Mouse (Mus musculus) c-Kit-positive CD71-positive TER-119-negative erythroid progenitor cells, embryonic 14.5 days (primary cell): ENCODE measurements around the gene Slc1a2.
A peak's percentile ranks its signal among the peaks of the same experiment; 100 is the strongest.

Experiments
- DNase-seq: peaks from one replicate; pipeline ENCODE4 v3.0.0-alpha.2; 2013; ENCODE audit warnings: low read depth

The Slc1a2 gene

GRCm38 (mm10) chr2:102663865-102664264, 5.4 kb downstream of the Slc1a2 start:
- DNase-seq = no peak

- no peak for DNase-seq
Measured at GRCm38 (mm10) chr2:102667981-102668380, 9.5 kb downstream of the Slc1a2 start.

DNA sequence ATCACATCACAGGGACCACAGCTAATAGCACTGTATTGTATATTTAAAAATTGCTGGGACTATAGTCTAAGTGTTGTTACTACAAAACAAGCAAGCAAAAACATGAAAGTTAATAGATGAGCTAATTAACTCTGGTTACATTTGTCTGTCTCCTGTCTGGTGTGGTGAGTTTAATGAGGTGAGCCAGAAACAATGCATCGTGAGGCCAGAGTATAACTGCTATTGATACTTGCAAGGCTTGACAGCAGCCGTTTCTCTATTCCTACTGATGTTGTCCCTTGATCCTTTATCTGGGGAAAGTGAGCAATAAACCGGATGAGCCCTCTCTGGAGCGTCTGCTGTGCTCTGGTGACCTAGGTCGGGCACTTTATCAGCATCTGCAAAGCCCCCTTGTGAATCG, 11.1 kb downstream of the Slc1a2 start:
- no peak for DNase-seq

DNA sequence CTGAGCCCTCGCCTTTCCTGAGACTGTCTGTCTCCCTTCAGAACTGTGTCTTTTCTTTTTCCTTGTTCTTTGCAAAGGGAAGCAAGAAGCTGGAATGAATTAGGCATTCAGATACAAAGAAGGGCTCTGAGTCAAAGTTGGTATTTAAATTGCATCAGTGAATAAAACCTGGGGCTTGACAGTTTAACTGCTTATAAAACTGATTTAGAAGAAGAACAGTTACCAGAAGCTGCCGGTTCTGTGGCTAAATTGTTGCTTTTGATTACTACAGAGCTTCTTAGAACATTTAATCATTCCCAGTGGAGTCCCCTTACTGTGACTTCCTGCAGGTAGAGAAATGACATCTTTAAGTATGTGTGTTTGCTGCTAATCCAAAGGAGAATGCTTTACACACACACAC, 16.1 kb downstream of the Slc1a2 start:
- no peak for DNase-seq

- DNase-seq = peak; percentile 17
Measured at GRCm38 (mm10) chr2:102675275-102675674, 16.8 kb downstream of the Slc1a2 start.

DNA sequence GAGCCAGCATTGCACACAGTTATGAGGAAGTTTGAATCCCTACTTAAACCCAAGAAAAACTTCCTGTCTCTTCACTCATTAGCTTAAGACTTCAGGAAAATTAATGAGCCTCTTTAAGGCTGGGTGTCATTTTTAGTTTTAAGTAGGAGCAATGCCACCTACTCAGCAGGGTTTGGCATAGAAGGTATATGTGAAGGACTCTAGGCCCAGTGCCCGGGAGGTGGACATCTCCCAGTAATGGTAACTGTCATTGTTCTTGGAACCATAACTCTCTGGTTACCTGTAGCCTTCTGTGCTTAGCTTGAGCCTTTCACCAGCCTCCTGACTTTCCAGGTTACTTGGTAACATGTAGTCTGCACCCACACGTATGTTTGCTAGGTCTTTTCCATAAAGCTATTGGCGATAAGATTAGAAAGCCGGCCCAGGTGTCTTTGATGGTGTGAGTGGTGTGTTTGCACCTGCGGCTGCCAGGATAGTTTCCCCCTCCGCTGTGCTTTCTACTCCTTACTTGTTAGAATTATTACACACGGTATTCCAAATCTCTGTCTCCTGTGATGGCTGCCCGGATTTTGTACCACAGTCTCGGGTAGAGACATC, 18.4 kb downstream of the Slc1a2 start:
- DNase-seq = no peak

- DNase-seq = no peak
Measured at GRCm38 (mm10) chr2:102677400-102677799, 18.9 kb downstream of the Slc1a2 start.

GRCm38 (mm10) chr2:102681351-102681750, 22.9 kb downstream of the Slc1a2 start:
- DNase-seq = no peak

DNA sequence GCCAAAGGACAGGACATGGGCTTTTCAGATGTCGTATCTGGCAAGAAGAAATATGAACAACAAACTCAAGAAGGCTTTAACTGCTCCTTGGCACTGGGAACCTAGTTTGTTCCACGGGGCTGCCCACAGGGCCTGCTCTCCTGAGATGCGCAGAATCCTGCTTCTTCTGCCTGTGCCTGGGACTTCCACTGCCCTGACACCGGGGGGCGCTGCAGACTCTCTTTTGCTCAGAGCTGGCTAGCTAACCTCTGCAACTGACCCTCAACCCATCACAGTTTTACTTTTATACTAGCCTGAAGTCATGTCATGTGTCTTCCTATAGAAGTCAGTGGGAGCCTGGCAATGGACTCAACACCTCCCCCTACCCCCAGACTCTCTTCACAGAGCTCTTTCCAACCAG, 23.7 kb downstream of the Slc1a2 start:
- peak; percentile 6 for DNase-seq

GRCm38 (mm10) chr2:102685371-102686107, 27.1 kb downstream of the Slc1a2 start:
- DNase-seq = peak; percentile 7

- no peak for DNase-seq
Measured at GRCm38 (mm10) chr2:102686108-102686450, 27.6 kb downstream of the Slc1a2 start.

DNA sequence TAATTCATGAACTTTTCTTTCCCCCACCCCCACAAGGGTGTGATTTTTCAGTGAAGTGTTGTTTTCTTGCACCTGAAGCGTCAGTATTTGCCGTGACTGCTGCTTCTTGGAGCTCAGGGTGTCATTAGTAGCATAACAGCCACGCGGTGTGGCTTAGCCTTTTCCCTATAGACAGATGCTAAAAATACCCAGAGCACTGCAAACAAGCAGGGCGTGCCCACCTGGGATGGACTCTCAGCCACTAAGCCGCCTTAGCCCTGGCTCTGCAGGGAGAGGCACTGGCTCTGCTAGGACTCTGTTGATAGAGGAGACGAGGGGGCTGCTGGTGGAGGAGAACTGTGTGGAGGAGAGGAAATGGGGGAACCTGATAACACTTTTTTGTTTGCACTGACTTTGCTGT, 35.1 kb downstream of the Slc1a2 start:
- no peak for DNase-seq

DNA sequence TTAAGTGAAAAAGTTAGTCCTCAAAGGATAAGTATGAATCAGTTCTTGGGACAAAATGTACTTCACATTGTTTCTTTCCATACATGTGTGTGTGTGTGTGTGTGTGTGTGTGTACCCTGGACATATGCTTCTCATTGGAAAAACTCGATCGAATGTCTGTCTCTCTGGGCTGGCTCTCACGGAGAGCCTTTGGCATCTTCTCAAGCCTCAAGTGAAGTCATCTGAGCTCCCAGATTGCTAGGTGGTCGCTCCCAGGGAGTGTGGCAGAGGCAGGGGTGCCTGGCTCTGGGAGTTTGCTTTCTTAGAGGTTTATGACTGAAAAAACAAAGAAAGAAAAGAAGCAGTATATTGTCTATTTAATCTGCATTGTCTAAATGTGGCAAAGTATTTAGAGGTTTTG, 36.3 kb downstream of the Slc1a2 start:
- no peak for DNase-seq

DNA sequence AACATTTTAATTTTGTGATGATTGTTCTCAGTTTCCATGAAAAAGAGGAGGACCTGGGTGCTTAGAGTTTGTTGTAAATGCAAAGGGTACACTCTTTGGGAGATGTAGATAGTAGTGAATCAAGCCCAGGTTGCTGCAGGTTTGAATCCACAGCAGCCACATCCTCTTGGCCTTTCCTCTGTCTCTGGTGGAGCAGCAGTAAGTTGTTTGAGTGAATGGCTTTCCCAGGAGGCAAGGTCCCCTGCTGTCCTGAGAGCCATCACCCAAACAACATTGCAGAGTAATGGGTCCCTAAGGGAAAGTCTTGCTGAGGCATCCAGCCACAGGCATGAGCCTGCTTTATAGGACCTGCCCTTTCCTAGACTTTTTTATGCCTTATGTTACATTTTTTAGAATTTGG, 37.1 kb downstream of the Slc1a2 start:
- DNase-seq = no peak

- DNase-seq = no peak
Measured at GRCm38 (mm10) chr2:102697732-102698131, 39.3 kb downstream of the Slc1a2 start.

- DNase-seq = no peak
Measured at GRCm38 (mm10) chr2:102699921-102700320, 41.5 kb downstream of the Slc1a2 start.

- no peak for DNase-seq
Measured at GRCm38 (mm10) chr2:102700695-102701094, 42.2 kb downstream of the Slc1a2 start.

DNA sequence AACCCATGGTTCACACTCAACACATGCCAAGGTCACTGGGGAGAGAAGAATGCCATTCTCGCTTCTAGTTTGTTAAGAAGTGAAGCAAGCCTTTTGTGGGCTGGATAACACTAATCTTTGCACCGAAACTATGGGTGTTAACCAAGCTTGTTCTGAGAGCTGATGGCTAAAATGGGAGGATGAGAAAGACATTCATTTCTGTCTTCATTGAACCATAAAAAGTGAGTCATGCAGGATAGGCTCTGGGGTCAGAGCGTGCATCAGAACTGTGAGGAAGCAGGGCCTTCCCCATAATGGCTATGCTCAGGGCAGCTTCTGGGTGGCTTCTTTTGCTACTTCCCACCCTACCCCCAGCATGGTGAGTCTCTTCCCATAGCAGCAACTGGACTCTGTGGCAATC, 42.9 kb downstream of the Slc1a2 start:
- DNase-seq = no peak

DNA sequence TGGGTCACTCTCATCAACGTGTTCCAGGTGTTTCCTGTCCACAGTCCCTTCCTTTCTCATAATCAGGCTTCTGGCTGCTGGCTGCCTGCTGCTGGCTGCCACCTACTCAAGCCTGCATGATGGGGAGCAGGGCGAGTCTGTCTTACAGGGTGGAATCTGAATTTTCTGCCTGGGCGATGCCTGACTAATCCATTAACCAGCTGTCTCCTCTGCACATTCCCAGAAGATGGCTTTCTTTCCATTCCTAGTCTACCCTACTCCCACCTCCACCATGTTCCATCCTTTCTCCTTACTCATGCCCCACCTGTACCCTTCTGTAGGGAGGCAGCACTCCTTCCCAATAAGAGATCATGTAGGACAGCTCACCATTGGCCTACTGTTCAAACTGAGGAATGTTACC, 45.1 kb downstream of the Slc1a2 start:
- DNase-seq = no peak

GRCm38 (mm10) chr2:102704781-102705180, 46.3 kb downstream of the Slc1a2 start:
- no peak for DNase-seq

DNA sequence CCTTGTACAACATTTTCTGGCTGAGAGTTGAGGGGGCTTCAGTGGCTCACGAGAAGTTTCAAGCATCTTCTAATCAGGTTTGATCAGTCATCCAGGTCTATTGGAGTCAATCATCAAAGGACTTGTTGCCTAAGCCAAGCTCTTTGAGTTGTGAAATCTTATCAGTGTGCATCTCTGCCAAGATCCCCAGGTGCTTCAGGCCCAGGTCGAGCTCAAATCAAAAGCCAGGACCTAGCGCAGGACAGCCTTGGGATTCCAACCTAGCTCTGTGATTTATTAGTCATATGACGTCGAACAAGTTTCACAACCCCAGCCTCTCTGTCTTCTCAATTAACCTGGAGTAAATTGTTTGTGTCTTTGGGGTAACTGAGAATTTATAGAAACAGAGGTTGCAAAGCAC, 53.1 kb downstream of the Slc1a2 start:
- DNase-seq = no peak

GRCm38 (mm10) chr2:102712049-102712448, 53.6 kb downstream of the Slc1a2 start:
- no peak for DNase-seq

GRCm38 (mm10) chr2:102712678-102713628, 54.5 kb downstream of the Slc1a2 start:
- DNase-seq = no peak
